Mouse (Mus musculus) E14TG2a.4 (cell line): ENCODE measurements around the gene Olfr318.

Experiments used
- CTCF ChIP-seq: conservative IDR thresholded peaks from 2 replicates; pipeline ENCODE4 v1.5.1; 2014; ENCODE audit warnings: low read length
- NANOG ChIP-seq: IDR thresholded peaks from 2 replicates; pipeline ENCODE4 v1.6.1; 2014; ENCODE audit warnings: borderline replicate concordance, low read length, mixed read lengths
- POU5F1 ChIP-seq: IDR thresholded peaks from 2 replicates; pipeline ENCODE4 v1.6.1; 2014; ENCODE audit warnings: low read length, borderline replicate concordance

DNA sequence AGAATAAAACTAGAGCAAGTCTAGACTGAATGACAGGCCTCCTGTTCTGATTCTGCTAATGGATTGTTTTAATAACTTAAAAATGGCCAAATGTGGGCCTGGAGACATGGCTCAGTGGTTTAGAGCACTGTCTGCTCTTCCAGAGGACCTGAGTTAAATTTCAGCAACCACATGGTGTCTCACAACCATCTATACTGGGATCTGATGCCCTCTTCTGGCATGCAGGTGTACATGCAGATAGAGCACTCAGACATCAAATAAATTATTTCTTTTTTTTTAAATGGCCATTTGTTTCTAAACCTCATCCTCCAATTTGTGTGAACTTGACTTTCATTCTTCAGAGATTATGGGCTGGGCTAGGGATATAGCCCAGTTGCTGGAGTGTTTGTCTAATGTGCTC lies 54.6 kb downstream of the Olfr318 start:
- no peak; the same call in 1 of the 2 replicates for TF ChIP-seq CTCF
- TF ChIP-seq NANOG, result no peak
- no peak for TF ChIP-seq POU5F1
